Mouse (Mus musculus) liver, postnatal 0 days (tissue): Measurements from ENCODE around the gene Mt3.

Experiments
- CTCF ChIP-seq: sonication (generic); IDR thresholded peaks from 2 replicates; pipeline ENCODE4 v1.5.1; 2016; ENCODE audit warnings: antibody characterized with exemption, low read depth
- EP300 ChIP-seq: IDR thresholded peaks from 2 replicates; pipeline ENCODE4 v1.6.1; 2016; ENCODE audit warnings: antibody characterized with exemption, low read depth, mild to moderate bottlenecking

GRCm38 (mm10) chr8:94130126-94130525 lies 22.3 kb upstream of the Mt3 start:
- TF ChIP-seq CTCF, result no peak
- no peak for TF ChIP-seq EP300
